Mouse (Mus musculus): ENCODE measurements around the gene Masp2. TPM values are rescaled to one million over a fixed set of nuclear protein-coding genes. Genes with fewer than 3 reads are reported as not detected.

Gene Masp2
- polyA plus RNA-seq (2015; fragmentation: Nextera tagmentation; extraction: Ambion mirVana): not detected in 2 replicates

- WGBS: 81% methylated on average over 14 of the region's 14 CpGs
- H3K9me3 ChIP-seq (ENCODE audit: control insufficient read depth): no peaks in the 10 kb centered on the region
- H3K9ac ChIP-seq (ENCODE audit: low read depth, low read length): no peak within 1 kb of the TSS
- H3K36me3 ChIP-seq (ENCODE audit: control insufficient read depth, insufficient read depth): 0 out of 2 replicates have a peak, but pooled peaks cover 4% of the 10 kb centered on the region
- no peak within 1 kb of the TSS for H3K4me2 ChIP-seq (replicated peaks; ENCODE audit: low read depth)
- no peaks in the 10 kb centered on the region for H3K4me1 ChIP-seq (replicated peaks; ENCODE audit: control insufficient read depth, insufficient read depth, low read length)
- no peak within 1 kb of the TSS for H3K27ac ChIP-seq (ENCODE audit: low read depth, low read length)
- H3K27me3 ChIP-seq (replicated peaks; ENCODE audit: control insufficient read depth, insufficient read depth, low read length): no peaks in the 10 kb centered on the region
- no peak within 1 kb of the TSS for H3K4me3 ChIP-seq (ENCODE audit: low read depth, low read length)
- no peak for ATAC-seq
- TF ChIP-seq CTCF (IDR thresholded peaks at IDR 0.05; ENCODE audit: low read depth): no peak
Observed at GRCm38 (mm10) chr4:148602357-148603120, at the start of gene Masp2. TSS of gene Masp2 (plus strand) at chr4:148602554.

- Histone ChIP-seq H3K27ac (ENCODE audit: low read depth, low read length) (no peak overlapping the region), H3K9me3 (ENCODE audit: control insufficient read depth) (no peaks in the 10 kb centered on the region), H3K36me3 (ENCODE audit: control insufficient read depth, insufficient read depth) (peaks cover 40% of the 10 kb centered on the region), H3K4me3 (ENCODE audit: low read depth, low read length) (peak overlapping the region; percentile 81), H3K27me3 (replicated peaks; ENCODE audit: control insufficient read depth, insufficient read depth, low read length) (no peaks in the 10 kb centered on the region), H3K4me1 (replicated peaks; ENCODE audit: control insufficient read depth, insufficient read depth, low read length) (no peaks in the 10 kb centered on the region; the same call in 1 of the 2 replicates), H3K4me2 (replicated peaks; ENCODE audit: low read depth) (peak overlapping the region; percentile 81), H3K9ac (ENCODE audit: low read depth, low read length) (peak overlapping the region; percentile 93)
- peak; percentile 14; the same call in 1 of the 2 replicates for ATAC-seq
- 25% methylated on average over 6 of the region's 6 CpGs for WGBS
- no peak for TF ChIP-seq CTCF (IDR thresholded peaks at IDR 0.05; ENCODE audit: low read depth)
Observed at GRCm38 (mm10) chr4:148557766-148558165, 44.6 kb upstream of the Masp2 start.

DNA sequence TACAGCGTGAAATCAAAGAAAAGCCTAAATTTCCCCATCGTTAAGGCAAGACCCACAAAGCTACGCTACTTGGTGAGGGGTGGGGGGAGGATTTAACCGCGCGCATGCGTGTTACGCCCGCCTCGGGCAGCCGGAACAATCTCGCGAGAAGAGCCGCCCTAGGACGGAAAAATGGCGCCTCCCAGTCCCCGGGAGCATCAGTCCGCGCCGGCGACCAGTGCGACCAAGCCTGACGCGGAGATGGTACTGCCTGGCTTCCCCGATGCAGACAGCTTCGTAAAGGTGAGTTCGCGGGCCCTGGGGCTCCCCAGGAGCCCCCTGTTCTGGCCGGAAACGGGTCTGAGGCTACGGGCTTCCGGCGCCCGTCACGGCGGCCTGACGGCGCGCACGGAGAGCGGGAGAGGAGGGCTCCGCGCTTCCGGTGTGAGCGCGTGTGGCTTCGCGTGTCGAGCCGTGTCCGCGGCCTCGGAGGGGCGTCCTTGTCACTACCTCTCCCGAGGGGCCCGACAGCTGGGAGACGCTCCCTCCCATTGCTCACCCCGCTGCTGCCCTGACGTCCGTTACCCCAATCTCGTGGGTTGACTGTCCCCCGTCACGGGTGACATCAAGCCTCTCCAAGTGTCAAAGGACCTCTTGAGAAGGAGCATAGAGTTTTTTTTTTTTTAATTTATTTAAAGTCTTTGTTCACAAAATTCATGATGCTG is 43.9 kb upstream of the Masp2 start, which contains the start of gene Exosc10:
Gene Exosc10, plus strand, starts transcription at position 133 of the 704 bp plus-strand sequence.
- H3K4me3 ChIP-seq (ENCODE audit: low read depth, low read length): peak within 1 kb of the TSS; percentile 81
- peak within 1 kb of the TSS; percentile 81 for H3K4me2 ChIP-seq (replicated peaks; ENCODE audit: low read depth)
- TF ChIP-seq CTCF (IDR thresholded peaks at IDR 0.05; ENCODE audit: low read depth): no peak
- H3K27me3 ChIP-seq (replicated peaks; ENCODE audit: control insufficient read depth, insufficient read depth, low read length): no peaks in the 10 kb centered on the region
- H3K9me3 ChIP-seq (ENCODE audit: control insufficient read depth): no peaks in the 10 kb centered on the region
- H3K27ac ChIP-seq (ENCODE audit: low read depth, low read length): peak within 1 kb of the TSS; percentile 87
- peaks cover 40% of the 10 kb centered on the region for H3K36me3 ChIP-seq (ENCODE audit: control insufficient read depth, insufficient read depth)
- H3K9ac ChIP-seq (ENCODE audit: low read depth, low read length): peak within 1 kb of the TSS; percentile 93
- no peaks in the 10 kb centered on the region; the same call in 1 of the 2 replicates for H3K4me1 ChIP-seq (replicated peaks; ENCODE audit: control insufficient read depth, insufficient read depth, low read length)
- ATAC-seq: peak; percentile 92
- under 1% methylated on average over 59 of the region's 63 CpGs for WGBS

GRCm38 (mm10) chr4:148562676-148563075 is 39.7 kb upstream of the Masp2 start:
- Histone ChIP-seq H3K36me3 (ENCODE audit: control insufficient read depth, insufficient read depth) (peaks cover 72% of the 10 kb centered on the region), H3K9me3 (ENCODE audit: control insufficient read depth) (no peaks in the 10 kb centered on the region), H3K4me2 (replicated peaks; ENCODE audit: low read depth) (no peak overlapping the region), H3K4me1 (replicated peaks; ENCODE audit: control insufficient read depth, insufficient read depth, low read length) (no peaks in the 10 kb centered on the region; the same call in 1 of the 2 replicates), H3K4me3 (ENCODE audit: low read depth, low read length) (no peak overlapping the region), H3K27ac (ENCODE audit: low read depth, low read length) (no peak overlapping the region), H3K9ac (ENCODE audit: low read depth, low read length) (no peak overlapping the region), H3K27me3 (replicated peaks; ENCODE audit: control insufficient read depth, insufficient read depth, low read length) (no peaks in the 10 kb centered on the region)
- ATAC-seq: no peak
- no peak for TF ChIP-seq CTCF (IDR thresholded peaks at IDR 0.05; ENCODE audit: low read depth)
- 95% methylated on average over 17 of the region's 17 CpGs for WGBS

GRCm38 (mm10) chr4:148563595-148563994 is 38.8 kb upstream of the Masp2 start:
- TF ChIP-seq CTCF (IDR thresholded peaks at IDR 0.05; ENCODE audit: low read depth): no peak
- Histone ChIP-seq H3K4me1 (replicated peaks; ENCODE audit: control insufficient read depth, insufficient read depth, low read length) (no peaks in the 10 kb centered on the region; the same call in 1 of the 2 replicates), H3K4me2 (replicated peaks; ENCODE audit: low read depth) (no peak overlapping the region), H3K9me3 (ENCODE audit: control insufficient read depth) (no peaks in the 10 kb centered on the region), H3K36me3 (ENCODE audit: control insufficient read depth, insufficient read depth) (peaks cover 80% of the 10 kb centered on the region), H3K27me3 (replicated peaks; ENCODE audit: control insufficient read depth, insufficient read depth, low read length) (no peaks in the 10 kb centered on the region), H3K9ac (ENCODE audit: low read depth, low read length) (no peak overlapping the region), H3K4me3 (ENCODE audit: low read depth, low read length) (no peak overlapping the region), H3K27ac (ENCODE audit: low read depth, low read length) (no peak overlapping the region)
- WGBS: 95% methylated on average over 12 of the region's 12 CpGs
- ATAC-seq: no peak

DNA sequence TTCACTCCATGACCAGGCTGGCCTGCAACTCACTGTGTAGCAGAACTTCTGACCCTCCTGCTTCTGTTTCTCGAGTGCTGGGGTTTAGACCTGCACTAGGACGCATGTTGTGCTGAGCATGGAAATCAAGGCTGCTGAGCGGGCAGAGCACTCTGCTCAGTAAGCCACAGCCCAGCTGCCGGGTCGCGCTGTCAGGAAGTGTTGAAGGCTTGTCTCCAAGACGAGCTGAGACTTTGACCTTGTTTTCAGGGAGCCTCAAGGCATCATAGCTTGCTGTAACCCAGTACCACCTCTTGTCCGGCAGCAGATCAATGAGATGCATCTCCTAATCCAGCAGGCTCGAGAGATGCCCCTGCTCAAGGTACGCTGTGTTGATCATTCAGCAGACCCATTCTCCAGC is 32.2 kb upstream of the Masp2 start:
- Histone ChIP-seq H3K36me3 (ENCODE audit: control insufficient read depth, insufficient read depth) (peaks cover 93% of the 10 kb centered on the region), H3K4me2 (replicated peaks; ENCODE audit: low read depth) (no peak overlapping the region), H3K9me3 (ENCODE audit: control insufficient read depth) (no peaks in the 10 kb centered on the region), H3K27ac (ENCODE audit: low read depth, low read length) (no peak overlapping the region), H3K9ac (ENCODE audit: low read depth, low read length) (no peak overlapping the region), H3K4me3 (ENCODE audit: low read depth, low read length) (no peak overlapping the region), H3K27me3 (replicated peaks; ENCODE audit: control insufficient read depth, insufficient read depth, low read length) (no peaks in the 10 kb centered on the region), H3K4me1 (replicated peaks; ENCODE audit: control insufficient read depth, insufficient read depth, low read length) (no peaks in the 10 kb centered on the region)
- TF ChIP-seq CTCF (IDR thresholded peaks at IDR 0.05; ENCODE audit: low read depth): no peak
- 55% methylated on average over 10 of the region's 10 CpGs for whole genome bisulfite sequencing
- no peak; the same call in 1 of the 2 replicates for ATAC-seq

Data from intestine, postnatal 0 days (tissue).